Mouse (Mus musculus) kidney, postnatal 0 days (tissue): ENCODE data around the gene Ccar1. TPM values are rescaled to one million over a fixed set of nuclear protein-coding genes. Genes with fewer than 3 reads are reported as not detected.

Source experiments
- ATAC-seq: fragments of 200-750 bp; cut with Nextera tagmentation; replicated peaks from 2 replicates; pipeline ENCODE4 v1.8.0; 2017; ENCODE audit warnings: low read depth, moderate number of reproducible peaks, moderate TSS enrichment, moderate library complexity; ENCODE audit not compliant: low FRiP score
- DNase-seq: peaks from one replicate; pipeline ENCODE4 v3.0.0-alpha.2; 2016; ENCODE audit warnings: low spot score
- H3K27ac ChIP-seq: fragments of 300-500 bp; sonication (generic); 2 replicates; pipeline ENCODE4 v1.5.1; 2014; ENCODE audit warnings: mild to moderate bottlenecking
- H3K27me3 ChIP-seq: fragments of 300-500 bp; sonication (generic); 2 replicates; pipeline ENCODE4 v1.6.1; 2014; ENCODE audit warnings: low read length, mixed read lengths; ENCODE audit not compliant: insufficient read depth
- H3K36me3 ChIP-seq: fragments of 300-500 bp; sonication (generic); 2 replicates; pipeline ENCODE4 v1.6.1; 2014; ENCODE audit warnings: low read length, mixed read lengths; ENCODE audit not compliant: insufficient read depth
- H3K4me1 ChIP-seq: fragments of 300-500 bp; sonication (generic); replicated peaks from 2 replicates; pipeline ENCODE4 v1.6.1; 2014; ENCODE audit warnings: antibody characterized with exemption, low read length, mixed read lengths; ENCODE audit not compliant: insufficient read depth
- H3K4me2 ChIP-seq: fragments of 300-500 bp; sonication (generic); 2 replicates; pipeline ENCODE4 v1.6.1; 2014; ENCODE audit warnings: mild to moderate bottlenecking, low read length, moderate library complexity, mixed read lengths
- H3K4me3 ChIP-seq: fragments of 300-500 bp; sonication (generic); replicated peaks from 2 replicates; pipeline ENCODE4 v1.5.1; 2014; ENCODE audit warnings: low read depth, low read length
- H3K9ac ChIP-seq: fragments of 300-500 bp; sonication (generic); 2 replicates; pipeline ENCODE4 v1.6.1; 2014; ENCODE audit warnings: low read depth, low read length
- H3K9me3 ChIP-seq: fragments of 300-500 bp; sonication (generic); replicated peaks from 2 replicates; pipeline ENCODE4 v1.6.1; 2016; ENCODE audit warnings: low read length, inconsistent platforms, mixed read lengths
- CTCF ChIP-seq: IDR thresholded peaks from 2 replicates; pipeline ENCODE4 v1.5.1; 2016; ENCODE audit warnings: antibody characterized with exemption, low read depth, mild to moderate bottlenecking, moderate library complexity
- WGBS: fragments of 180-500 bp; shearing (Covaris S2); extraction: QIAGEN DNeasy Blood & Tissue Kit; methylation state at CpG from one replicate; pipeline ENCODE4 v1.1.7; 2014; 5-methylcytosine and 5-hydroxymethylcytosine counted together
- polyA plus RNA-seq: library from polyadenylated mRNA; unstranded; fragments of >200 nt; fragmentation: Nextera tagmentation; extraction: Ambion mirVana; gene quantifications from 2 replicates; pipeline ENCODE4 v1.2.1, GENCODE M21; 2015

The Ccar1 gene
- 84.2 and 91.3 TPM in 2 replicates for polyA plus RNA-seq

GRCm38 (mm10) chr10:62792177-62793090, at the start of gene Ccar1:
Gene Ccar1 (minus strand): TSS chr10:62792286.
- Histone ChIP-seq H3K27ac (peak within 1 kb of the TSS; percentile 96), H3K4me2 (peak within 1 kb of the TSS; percentile 67), H3K9ac (peak within 1 kb of the TSS; percentile 90), H3K27me3 (no peaks in the 10 kb centered on the region), H3K4me3 (peak within 1 kb of the TSS; percentile 94), H3K36me3 (peaks cover 16% of the 10 kb centered on the region), H3K4me1 (no peaks in the 10 kb centered on the region), H3K9me3 (no peaks in the 10 kb centered on the region)
- peak; percentile 99 for ATAC-seq
- DNase-seq = peak; percentile 99
- 3% methylated on average over 55 of the region's 55 CpGs for WGBS
- TF ChIP-seq CTCF = peak; percentile 10; the same call in 1 of the 2 replicates

- no peaks in the 10 kb centered on the region for H3K27me3 ChIP-seq
- ATAC-seq (no peak), DNase-seq (no peak)
- H3K4me2 ChIP-seq = no peak overlapping the region
- no peak overlapping the region for H3K4me3 ChIP-seq
- WGBS = 92% methylated on average over 7 of the region's 7 CpGs
- no peaks in the 10 kb centered on the region for H3K9me3 ChIP-seq
- no peak overlapping the region for H3K27ac ChIP-seq
- peaks cover 13% of the 10 kb centered on the region; the same call in 1 of the 2 replicates for H3K4me1 ChIP-seq
- TF ChIP-seq CTCF = no peak
- H3K9ac ChIP-seq = no peak overlapping the region
- peaks cover 18% of the 10 kb centered on the region for H3K36me3 ChIP-seq
These were observed 48.6 kb upstream of the Ccar1 start for GRCm38 (mm10) chr10:62840687-62841086.

- Histone ChIP-seq H3K9me3 (no peaks in the 10 kb centered on the region), H3K27ac (no peak overlapping the region), H3K9ac (no peak overlapping the region), H3K36me3 (peaks cover 18% of the 10 kb centered on the region), H3K27me3 (no peaks in the 10 kb centered on the region), H3K4me3 (no peak overlapping the region), H3K4me1 (0 out of 2 replicates have a peak, but pooled peaks cover 3% of the 10 kb centered on the region), H3K4me2 (no peak overlapping the region)
- ATAC-seq (no peak), DNase-seq (no peak)
- no peak for TF ChIP-seq CTCF
- 93% methylated on average over 5 of the region's 5 CpGs for WGBS
These were observed 45.9 kb upstream of the Ccar1 start for GRCm38 (mm10) chr10:62837987-62838386.

- Histone ChIP-seq H3K9me3 (no peaks in the 10 kb centered on the region), H3K27ac (no peak overlapping the region), H3K9ac (no peak overlapping the region), H3K4me1 (no peaks in the 10 kb centered on the region), H3K4me3 (no peak overlapping the region), H3K27me3 (no peaks in the 10 kb centered on the region), H3K4me2 (no peak overlapping the region), H3K36me3 (0 out of 2 replicates have a peak, but pooled peaks cover 5% of the 10 kb centered on the region)
- no peak for ATAC-seq
- 0 out of 2 replicates have a peak, but pooled peaks have one; percentile 7 for TF ChIP-seq CTCF
- WGBS = 79% methylated on average over 9 of the region's 9 CpGs
- DNase-seq = no peak
These were observed 40.7 kb upstream of the Ccar1 start for GRCm38 (mm10) chr10:62832783-62833182.

- no peak for TF ChIP-seq CTCF
- Histone ChIP-seq H3K27ac (no peak overlapping the region), H3K9me3 (no peaks in the 10 kb centered on the region), H3K4me2 (no peak overlapping the region), H3K36me3 (0 out of 2 replicates have a peak, but pooled peaks cover 5% of the 10 kb centered on the region), H3K27me3 (no peaks in the 10 kb centered on the region), H3K4me3 (no peak overlapping the region), H3K4me1 (no peaks in the 10 kb centered on the region), H3K9ac (no peak overlapping the region)
- 63% methylated on average over 2 of the region's 2 CpGs for WGBS
- no peak for ATAC-seq
- DNase-seq = peak; percentile 65
These were observed 39.5 kb upstream of the Ccar1 start for GRCm38 (mm10) chr10:62831546-62831945.

- DNase-seq (no peak), ATAC-seq (0 out of 2 replicates have a peak, but pooled peaks have one; percentile 57)
- 77% methylated on average over 8 of the region's 8 CpGs for WGBS
- Histone ChIP-seq H3K27ac (no peak overlapping the region), H3K27me3 (no peaks in the 10 kb centered on the region), H3K9ac (no peak overlapping the region), H3K4me1 (no peaks in the 10 kb centered on the region), H3K9me3 (no peaks in the 10 kb centered on the region), H3K4me3 (no peak overlapping the region), H3K4me2 (no peak overlapping the region), H3K36me3 (peaks cover 9% of the 10 kb centered on the region; the same call in 1 of the 2 replicates)
- TF ChIP-seq CTCF = no peak
These were observed 32.4 kb upstream of the Ccar1 start for GRCm38 (mm10) chr10:62824474-62824873.
